Mouse (Mus musculus): ENCODE results near the gene Lclat1.

DNA sequence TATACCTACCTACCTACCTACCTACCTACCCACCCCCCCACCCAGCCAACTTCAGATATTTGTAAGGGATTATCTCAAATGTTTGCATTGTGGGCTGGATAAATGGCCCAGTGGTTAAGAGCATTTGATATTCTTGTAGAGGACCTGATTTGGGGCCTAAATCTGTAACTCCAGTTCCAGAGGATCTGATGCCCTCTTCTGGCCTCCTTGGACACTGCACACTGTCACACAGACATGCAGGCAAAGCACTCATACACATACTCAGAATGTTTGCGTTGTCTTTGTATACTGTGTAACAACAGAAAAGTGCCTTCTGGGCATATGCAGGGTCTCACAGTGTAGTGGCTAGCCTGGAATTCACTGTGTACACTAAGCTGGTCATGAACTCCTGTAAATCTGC is 88.4 kb downstream of the Lclat1 start:
- TF ChIP-seq SRF (IDR thresholded peaks at IDR 0.05; ENCODE audit: control insufficient read depth, insufficient read length, low read depth) (no peak), POLR2A (IDR thresholded peaks at IDR 0.05; ENCODE audit: insufficient read length, low read depth) (no peak), TCF3 (IDR thresholded peaks at IDR 0.05; ENCODE audit: insufficient read length, low read depth) (no peak), USF1 (IDR thresholded peaks at IDR 0.05; ENCODE audit: low read depth) (no peak), TCF12 (IDR thresholded peaks at IDR 0.05; ENCODE audit: insufficient read depth, poor library complexity, severe bottlenecking) (no peak), POLR2AphosphoS2 (IDR thresholded peaks at IDR 0.05; ENCODE audit: insufficient read length, low read depth) (no peak), E2F4 (IDR thresholded peaks at IDR 0.05; ENCODE audit: insufficient read depth) (no peak)
